Mouse (Mus musculus) bone marrow macrophage, adult 2 months (primary cell): ENCODE measurements around the gene Vti1a. TPM values are rescaled to one million over a fixed set of nuclear protein-coding genes. Genes with fewer than 3 reads are reported as not detected.
A peak's percentile ranks its signal among the peaks of the same experiment; 100 is the strongest.

ENCODE experiments used
- H3K27ac ChIP-seq: 2 replicates; pipeline ENCODE4 v1.5.1; 2012; ENCODE audit warnings: low read depth, low read length; ENCODE audit not compliant: insufficient read depth
- H3K4me1 ChIP-seq: 2 replicates; pipeline ENCODE4 v1.6.1; 2012; ENCODE audit warnings: low read length; ENCODE audit not compliant: control insufficient read depth, insufficient read depth
- H3K4me3 ChIP-seq: 2 replicates; pipeline ENCODE4 v1.5.1; 2012; ENCODE audit warnings: mild to moderate bottlenecking, low read length, moderate library complexity; ENCODE audit not compliant: insufficient read depth
- CTCF ChIP-seq: IDR thresholded peaks from 2 replicates; pipeline ENCODE4 v1.5.1; 2012; ENCODE audit warnings: low read depth, mild to moderate bottlenecking, low read length, moderate library complexity
- POLR2A ChIP-seq: IDR thresholded peaks from 2 replicates; pipeline ENCODE4 v1.6.1; 2012; ENCODE audit warnings: mild to moderate bottlenecking, low read depth, low read length, borderline replicate concordance
- polyA plus RNA-seq: library from polyadenylated mRNA; stranded (reverse); fragments of >200 nt; gene quantifications from 2 replicates; pipeline ENCODE4 v1.2.4, GENCODE M21; 2012; ENCODE audit not compliant: missing spikeins, insufficient read depth, insufficient read length

The Vti1a gene
- polyA plus RNA-seq, 1 experiment: 31.7 TPM

DNA sequence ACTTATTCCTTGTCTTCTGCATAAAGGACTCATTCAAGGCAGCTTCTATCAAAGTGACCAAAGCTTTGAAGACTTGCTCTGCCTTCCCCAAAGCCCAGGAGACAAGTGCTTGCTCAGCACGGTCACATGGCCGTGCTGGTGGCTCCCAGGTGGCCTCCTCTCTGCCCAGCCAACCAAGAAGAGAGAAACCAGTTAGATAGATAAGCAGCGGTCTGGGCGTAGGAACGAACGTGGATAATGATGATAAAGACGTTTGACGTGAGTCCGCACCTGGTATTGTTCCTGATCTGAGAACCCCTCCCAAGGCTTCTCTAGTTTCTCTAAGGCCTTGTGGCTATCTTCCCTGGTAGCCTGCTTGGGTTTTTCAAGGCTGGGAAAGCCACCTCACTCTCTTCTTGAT lies 334.9 kb downstream of the Vti1a start:
- Histone ChIP-seq H3K4me1 (peaks cover 25% of the 10 kb centered on the region), H3K4me3 (no peak overlapping the region), H3K27ac (no peak overlapping the region)
- TF ChIP-seq POLR2A (no peak), CTCF (no peak)

GRCm38 (mm10) chr19:55652693-55653265 lies 336.7 kb downstream of the Vti1a start:
- H3K4me1 ChIP-seq: peaks cover 25% of the 10 kb centered on the region
- no peak overlapping the region for H3K4me3 ChIP-seq
- H3K27ac ChIP-seq: no peak overlapping the region
- no peak for TF ChIP-seq CTCF
- no peak for TF ChIP-seq POLR2A

DNA sequence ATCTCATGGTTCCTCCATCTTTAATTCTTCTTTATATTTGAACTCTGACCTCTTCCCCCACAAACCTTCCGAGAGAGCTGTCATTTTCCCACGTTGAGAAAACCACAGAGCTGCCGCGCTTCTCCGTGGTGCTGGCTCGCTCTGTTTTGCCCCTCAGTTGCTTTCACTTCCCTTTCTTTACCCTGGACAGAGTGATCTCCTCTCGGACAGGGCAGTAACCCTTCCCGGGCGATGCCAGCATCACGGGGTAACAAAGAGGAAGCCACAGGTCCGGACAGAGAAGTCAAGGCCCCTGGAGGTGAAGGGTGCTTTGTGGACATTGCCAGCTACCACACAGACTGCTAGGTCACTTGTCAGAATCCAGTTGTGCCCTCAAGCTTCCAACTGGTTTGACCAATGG lies 344.1 kb downstream of the Vti1a start:
- peaks cover 14% of the 10 kb centered on the region for H3K4me1 ChIP-seq
- H3K27ac ChIP-seq: peak overlapping the region; percentile 31
- no peak overlapping the region for H3K4me3 ChIP-seq
- TF ChIP-seq CTCF (no peak), POLR2A (no peak)

DNA sequence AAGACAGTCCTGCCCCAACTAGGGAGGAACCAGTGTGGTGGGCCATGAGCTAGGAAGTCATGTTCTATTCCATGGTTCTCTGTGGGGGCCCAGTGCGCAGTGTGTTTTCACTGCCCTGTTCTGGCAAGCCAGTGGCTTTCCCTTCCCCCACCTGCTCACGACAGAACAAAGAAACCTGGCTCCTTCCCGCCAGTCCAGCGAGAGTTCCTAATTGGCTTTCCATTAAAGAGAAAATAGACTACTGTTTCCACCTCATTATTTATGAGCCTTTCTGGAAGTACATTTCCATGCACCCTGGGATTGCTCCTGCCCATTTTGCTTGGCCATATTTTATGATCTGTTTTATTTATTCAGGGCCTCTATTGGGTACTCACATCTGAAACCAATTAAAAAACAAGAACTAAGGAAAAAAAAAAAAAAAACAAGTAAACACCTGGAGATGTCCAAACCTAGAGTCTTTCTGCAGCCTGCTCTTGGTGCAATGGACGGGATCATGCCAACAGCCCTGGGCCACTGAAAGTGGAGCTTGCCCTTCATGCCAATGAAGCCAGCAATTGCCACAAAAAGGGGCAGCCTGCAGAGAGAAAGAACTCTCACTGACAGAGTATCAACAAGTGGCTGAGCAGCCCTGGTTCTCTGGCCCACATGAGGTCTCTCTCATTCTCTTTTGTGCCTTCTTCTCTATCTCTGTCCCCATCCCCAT lies 346.6 kb downstream of the Vti1a start:
- Histone ChIP-seq H3K4me3 (no peak overlapping the region), H3K27ac (no peak overlapping the region), H3K4me1 (peaks cover 14% of the 10 kb centered on the region)
- no peak for TF ChIP-seq POLR2A
- no peak for TF ChIP-seq CTCF

DNA sequence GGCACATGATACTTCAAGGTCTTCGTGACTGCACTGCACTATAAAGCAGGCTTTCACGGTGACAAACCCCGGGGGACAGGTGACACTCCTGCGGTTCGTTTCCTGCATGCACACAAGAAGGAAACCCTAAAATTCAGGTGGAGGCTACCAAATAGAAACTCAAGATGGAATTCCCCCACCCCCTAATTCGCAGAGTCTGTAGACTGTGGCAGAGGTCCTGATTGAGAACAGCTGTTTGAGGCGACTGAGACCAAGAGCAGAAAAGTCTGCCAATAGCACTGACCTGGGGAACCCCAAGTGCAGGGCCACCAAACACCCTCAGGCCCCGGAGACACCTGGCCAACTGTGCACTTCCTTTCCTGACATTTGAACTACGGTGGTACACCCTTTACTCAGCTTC lies 351.7 kb downstream of the Vti1a start:
- H3K27ac ChIP-seq: no peak overlapping the region
- H3K4me1 ChIP-seq: no peaks in the 10 kb centered on the region
- no peak overlapping the region for H3K4me3 ChIP-seq
- TF ChIP-seq CTCF (no peak), POLR2A (no peak)

DNA sequence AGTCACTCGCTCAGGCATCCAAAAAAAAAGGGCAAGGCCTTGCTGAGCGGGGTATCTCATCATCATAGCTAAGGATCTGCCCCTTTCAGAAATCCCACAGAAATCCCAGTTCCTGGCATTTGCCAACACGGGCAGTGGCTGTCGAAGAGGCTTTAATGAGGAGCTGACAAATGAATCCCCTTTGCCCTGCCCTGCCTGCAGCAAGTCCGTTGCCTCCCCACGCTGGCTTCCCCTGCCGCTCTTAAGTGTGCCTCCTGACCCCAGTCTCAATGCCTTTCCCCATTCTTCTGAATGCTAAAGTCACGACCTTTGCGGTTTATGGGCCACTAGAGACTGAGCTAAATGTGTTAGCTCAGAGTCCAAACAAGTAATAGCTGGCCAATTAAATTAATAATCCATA lies 352.8 kb downstream of the Vti1a start:
- no peaks in the 10 kb centered on the region for H3K4me1 ChIP-seq
- H3K4me3 ChIP-seq: no peak overlapping the region
- no peak overlapping the region for H3K27ac ChIP-seq
- no peak for TF ChIP-seq CTCF
- no peak for TF ChIP-seq POLR2A

Other genes starting within 250 kb of the Vti1a start
- gene Gpam, start 189.1 kb upstream of the Vti1a start, polyA plus RNA-seq: 4.2 and 5.3 TPM in 2 replicates
- not detected in 2 replicates for gene Tectb, start 135.6 kb upstream of the Vti1a start, polyA plus RNA-seq
- not detected in 2 replicates for gene Gucy2g, start 75.1 kb upstream of the Vti1a start, polyA plus RNA-seq
- 65.3 and 84.9 TPM in 2 replicates for gene Acsl5, start 64.4 kb upstream of the Vti1a start, polyA plus RNA-seq
- 41.6 and 43.4 TPM in 2 replicates for gene Zdhhc6, start 263 bp upstream of the Vti1a start, polyA plus RNA-seq